Mouse (Mus musculus) CH12.LX (cell line): ENCODE measurements around the gene Atp5mpl. TPM values are rescaled to one million over a fixed set of nuclear protein-coding genes. Genes with fewer than 3 reads are reported as not detected.
A peak's percentile ranks its signal among the peaks of the same experiment; 100 is the strongest.

Source experiments
- DNase-seq: peaks from one replicate; pipeline ENCODE4 v3.0.0-alpha.2; 2013; ENCODE audit errors: extremely low read depth
- H3K27ac ChIP-seq: 2 replicates; pipeline ENCODE4 v1.5.1; 2012; ENCODE audit warnings: low read depth, mild to moderate bottlenecking, control low read depth, moderate library complexity; ENCODE audit not compliant: insufficient read depth
- H3K27me3 ChIP-seq: replicated peaks from 2 replicates; pipeline ENCODE3; 2012; ENCODE audit warnings: inconsistent platforms
- H3K36me3 ChIP-seq, 2 experiments: replicated peaks in 1 of 2; 2 replicates each; pipeline versions ENCODE3 to v1.6.1; 2012; ENCODE audit warnings: inconsistent platforms in 1 of 2, low read length in 1 of 2, mild to moderate bottlenecking in 1 of 2, mixed read lengths in 1 of 2, moderate library complexity in 1 of 2; ENCODE audit not compliant: control insufficient read depth in 1 of 2, insufficient read depth in 1 of 2
- H3K4me1 ChIP-seq, 2 experiments: 2 replicates each; pipeline ENCODE4 v1.6.1; 2012; ENCODE audit warnings: inconsistent platforms in 1 of 2, moderate library complexity in 1 of 2; ENCODE audit not compliant: insufficient read depth in 2 of 2, control insufficient read depth in 1 of 2
- H3K4me2 ChIP-seq: 2 replicates; pipeline ENCODE4 v1.6.1; 2012; ENCODE audit warnings: low read depth, mild to moderate bottlenecking, control low read depth; ENCODE audit not compliant: poor library complexity, insufficient read depth, severe bottlenecking
- H3K4me3 ChIP-seq, 3 experiments: fragments of 150-350 bp in 1 of 3; sonication (generic) in 1 of 3; replicated peaks in 1 of 3; 2 replicates each; pipeline versions ENCODE3 to v1.5.1; 2011 to 2012; ENCODE audit warnings: low read depth in 2 of 3, low read length in 2 of 3, mild to moderate bottlenecking in 2 of 3, moderate library complexity in 2 of 3, control low read depth in 1 of 3, improper control_type of control experiment in 1 of 3, inconsistent platforms in 1 of 3, mixed read lengths in 1 of 3; ENCODE audit not compliant: poor library complexity in 1 of 3
- H3K79me2 ChIP-seq: replicated peaks from 2 replicates; pipeline ENCODE4 v1.6.1; 2012; ENCODE audit warnings: mild to moderate bottlenecking, moderate library complexity; ENCODE audit not compliant: control insufficient read depth, poor library complexity, insufficient read depth, severe bottlenecking; ENCODE audit errors: extremely low read depth
- H3K9ac ChIP-seq: 2 replicates; pipeline ENCODE4 v1.6.1; 2012; ENCODE audit warnings: low read depth, mild to moderate bottlenecking, control low read depth, moderate library complexity; ENCODE audit not compliant: insufficient read depth
- H3K9me3 ChIP-seq: replicated peaks from 2 replicates; pipeline ENCODE3; 2012; ENCODE audit warnings: low read length, inconsistent platforms, mixed read lengths
- BHLHE40 ChIP-seq: IDR thresholded peaks from 2 replicates; pipeline ENCODE4 v1.6.1; 2011; ENCODE audit warnings: mild to moderate bottlenecking, low read depth, low read length, improper control_type of control experiment
- CHD1 ChIP-seq: IDR thresholded peaks from 2 replicates; pipeline ENCODE4 v1.6.1; 2012; ENCODE audit warnings: low read depth, low read length, improper control_type of control experiment, inconsistent platforms
- CHD2 ChIP-seq: IDR thresholded peaks from 2 replicates; pipeline ENCODE4 v1.6.1; 2011; ENCODE audit warnings: low read length, improper control_type of control experiment
- CTCF ChIP-seq, 2 experiments: IDR thresholded peaks in 1 of 2; conservative IDR thresholded peaks in 1 of 2; 2 replicates each; pipeline ENCODE4 v1.5.1; 2011 to 2012; ENCODE audit warnings: low read depth in 2 of 2, low read length in 2 of 2, improper control_type of control experiment in 1 of 2, inconsistent platforms in 1 of 2, mild to moderate bottlenecking in 1 of 2, moderate library complexity in 1 of 2
- E2F4 ChIP-seq: IDR thresholded peaks from 2 replicates; pipeline ENCODE4 v1.6.1; 2011; ENCODE audit warnings: low read depth, low read length, improper control_type of control experiment; ENCODE audit not compliant: insufficient replicate concordance
- ELF1 ChIP-seq: IDR thresholded peaks from 2 replicates; pipeline ENCODE4 v1.6.1; 2014; ENCODE audit warnings: low read depth, mild to moderate bottlenecking, inconsistent platforms, low read length, improper control_type of control experiment
- HCFC1 ChIP-seq: IDR thresholded peaks from 2 replicates; pipeline ENCODE4 v1.6.1; 2012; ENCODE audit warnings: low read depth, mild to moderate bottlenecking, inconsistent platforms, low read length, improper control_type of control experiment
- IRF4 ChIP-seq: IDR thresholded peaks from 2 replicates; pipeline ENCODE4 v1.6.1; 2014; ENCODE audit warnings: low read depth, mild to moderate bottlenecking, inconsistent platforms, low read length, improper control_type of control experiment
- KAT2A ChIP-seq: IDR thresholded peaks from 2 replicates; pipeline ENCODE4 v1.6.1; 2012; ENCODE audit warnings: low read length, improper control_type of control experiment, inconsistent platforms; ENCODE audit not compliant: insufficient replicate concordance
- MAX ChIP-seq: IDR thresholded peaks from 2 replicates; pipeline ENCODE4 v1.6.1; 2011; ENCODE audit warnings: low read length, improper control_type of control experiment
- MYC ChIP-seq: IDR thresholded peaks from 2 replicates; pipeline ENCODE4 v1.6.1; 2011; ENCODE audit warnings: low read depth, mild to moderate bottlenecking, improper control_type of control experiment, low read length
- NRF1 ChIP-seq: IDR thresholded peaks from 2 replicates; pipeline ENCODE4 v1.6.1; 2014; ENCODE audit warnings: low read depth, mild to moderate bottlenecking, inconsistent platforms, low read length, improper control_type of control experiment, moderate library complexity
- POLR2A ChIP-seq: IDR thresholded peaks from 2 replicates; pipeline ENCODE4 v1.6.1; 2011; ENCODE audit warnings: low read depth, mild to moderate bottlenecking, improper control_type of control experiment, low read length
- POLR2AphosphoS2 ChIP-seq: IDR thresholded peaks from 2 replicates; pipeline ENCODE4 v1.6.1; 2011; ENCODE audit warnings: low read depth, low read length, improper control_type of control experiment
- RAD21 ChIP-seq: IDR thresholded peaks from 2 replicates; pipeline ENCODE4 v1.6.1; 2011; ENCODE audit warnings: low read depth, mild to moderate bottlenecking, low read length, improper control_type of control experiment, moderate library complexity
- RCOR1 ChIP-seq: conservative IDR thresholded peaks from 2 replicates; pipeline ENCODE4 v1.6.1; 2012; ENCODE audit warnings: low read depth, mild to moderate bottlenecking, inconsistent platforms, low read length, improper control_type of control experiment
- SIN3A ChIP-seq: IDR thresholded peaks from 2 replicates; pipeline ENCODE4 v1.6.1; 2012; ENCODE audit warnings: low read length, improper control_type of control experiment, inconsistent platforms
- SMC3 ChIP-seq: IDR thresholded peaks from 2 replicates; pipeline ENCODE4 v1.6.1; 2011; ENCODE audit warnings: low read depth, low read length, improper control_type of control experiment
- USF2 ChIP-seq: conservative IDR thresholded peaks from 2 replicates; pipeline ENCODE4 v1.6.1; 2011; ENCODE audit warnings: low read depth, low read length, improper control_type of control experiment
- ZC3H11A ChIP-seq: IDR thresholded peaks from 2 replicates; pipeline ENCODE4 v1.6.1; 2012; ENCODE audit warnings: low read depth, mild to moderate bottlenecking, inconsistent platforms, low read length, improper control_type of control experiment
- dilution Hi-C: fragments of 300-500 bp; cut with MboI; formaldehyde crosslinking; loops from 2 replicates; pipeline ENCODE4 v1.14.3; 2020; ENCODE audit warnings: low sequenced_read_pairs; ENCODE audit not compliant: extremely low pct_unique_long_range_greater_than_20kb, extremely low pct_ligation_motif_present
- in situ Hi-C: fragments of 300-500 bp; cut with MboI; formaldehyde crosslinking; loops from 3 replicates; pipeline ENCODE4 v1.14.3; 2019; ENCODE audit warnings: low sequenced_read_pairs, low pct_ligation_motif_present, low pct_unique_long_range_greater_than_20kb, mixed read lengths
- polyA plus RNA-seq: library from polyadenylated mRNA; unstranded; fragments of >175 nt; gene quantifications from 2 replicates; pipeline ENCODE4 v1.2.1, GENCODE M21; 2012; ENCODE audit warnings: low read depth; ENCODE audit not compliant: insufficient read length
- total RNA-seq, 2 experiments: library from RNA; depleted of rRNA; stranded (reverse); fragments of 300-350 nt in 1 of 2; fragments of >200 nt in 1 of 2; gene quantifications; 2 replicates each; pipeline ENCODE4 v1.2.3; 2012 to 2014

Gene Atp5mpl
- total and polyA plus RNA-seq, 3 experiments, result 164 to 669 (median 224) TPM

DNA sequence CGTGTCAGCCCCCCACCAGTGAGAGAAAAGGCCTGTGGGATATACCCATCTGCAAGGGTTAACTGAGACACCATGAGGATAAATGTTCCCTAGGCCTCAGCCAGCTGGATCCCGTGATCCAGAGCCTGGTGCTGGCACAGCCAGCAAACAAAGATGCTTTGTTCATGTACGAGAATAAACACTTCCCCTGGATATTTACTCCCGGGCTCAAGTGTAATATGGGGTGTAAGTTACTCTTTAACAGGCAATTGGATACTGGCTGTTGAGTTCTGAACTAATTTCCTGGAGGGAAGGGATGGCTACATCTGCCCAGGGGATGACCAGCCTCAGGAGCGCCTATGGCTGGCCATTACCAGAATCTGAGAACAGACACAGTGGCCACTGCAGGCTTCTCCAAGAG is 15.1 kb downstream of the Atp5mpl start:
- in situ Hi-C loops, result loop anchor here (5.0 to 10.0 kb wide), 2 partner anchors 209 to 297 kb away; no protein-coding TSS in a partner anchor

DNA sequence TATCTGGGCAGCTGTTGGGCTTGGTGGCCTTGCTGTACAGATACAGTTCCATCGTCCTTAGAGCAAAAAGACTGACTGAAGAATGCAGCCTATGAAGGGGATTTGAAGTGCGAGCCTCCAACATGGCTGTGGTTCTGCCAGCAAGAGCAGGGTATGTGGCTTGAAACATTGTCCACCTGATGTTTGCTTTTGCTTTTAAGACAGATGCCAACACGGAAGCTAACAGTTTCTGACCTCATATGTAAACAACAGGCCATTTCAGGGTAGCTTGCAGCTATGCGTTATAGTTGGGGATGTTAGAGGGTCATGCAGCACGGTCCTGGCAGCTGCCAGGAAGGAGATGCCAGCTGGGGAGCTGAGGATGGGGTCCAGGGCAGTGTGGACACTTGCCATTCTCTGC is 16.3 kb downstream of the Atp5mpl start:
- in situ Hi-C loops, result loop anchor here (5.0 to 10.0 kb wide), 2 partner anchors 208 to 296 kb away; no protein-coding TSS in a partner anchor
- no peaks in the 10 kb centered on the region for H3K27me3 ChIP-seq
- H3K9me3 ChIP-seq, result no peaks in the 10 kb centered on the region
- no peak for DNase-seq
- no peak overlapping the region for H3K9ac ChIP-seq
- no peak overlapping the region for H3K4me3 ChIP-seq
- H3K36me3 ChIP-seq, result no peaks in the 10 kb centered on the region
- H3K79me2 ChIP-seq, result no peaks in the 10 kb centered on the region
- TF ChIP-seq MAX, result no peak
- no peak for TF ChIP-seq RCOR1
- no peak for TF ChIP-seq CTCF (conservative IDR thresholded peaks at IDR 0.05 in 1 of 2, IDR thresholded peaks at IDR 0.05 in 1 of 2; ENCODE audit: low read depth in 2 of 2, low read length in 2 of 2)
- TF ChIP-seq HCFC1, result no peak
- no peak for TF ChIP-seq POLR2A
- H3K4me2 ChIP-seq, result no peak overlapping the region
- H3K4me1 ChIP-seq, result peaks cover 2 to 12% of the 10 kb centered on the region in 2 experiments; a peak in 3 of 4 replicates
- no peak overlapping the region for H3K27ac ChIP-seq
- dilution Hi-C loops, result no loop called here

More for the DNA sequence above, 15.1 kb downstream of the Atp5mpl start:
- no peak for TF ChIP-seq SIN3A
- TF ChIP-seq HCFC1, result no peak
- TF ChIP-seq BHLHE40, result no peak
- no peak for TF ChIP-seq E2F4
- no peak for TF ChIP-seq RCOR1
- no peak for TF ChIP-seq POLR2AphosphoS2
- TF ChIP-seq CHD2, result no peak
- TF ChIP-seq NRF1, result no peak
- TF ChIP-seq IRF4, result no peak
- TF ChIP-seq KAT2A, result no peak
- Histone ChIP-seq H3K79me2 (no peaks in the 10 kb centered on the region), H3K36me3 (no peaks in the 10 kb centered on the region), H3K4me3 (no peak overlapping the region), H3K9me3 (no peaks in the 10 kb centered on the region), H3K27me3 (no peaks in the 10 kb centered on the region), H3K27ac (no peak overlapping the region), H3K4me2 (no peak overlapping the region), H3K4me1 (peaks cover 0 to 3% of the 10 kb centered on the region in 2 experiments; a peak in 1 of 4 replicates), H3K9ac (no peak overlapping the region)
- dilution Hi-C loops, result no loop called here
- no peak for DNase-seq

DNA sequence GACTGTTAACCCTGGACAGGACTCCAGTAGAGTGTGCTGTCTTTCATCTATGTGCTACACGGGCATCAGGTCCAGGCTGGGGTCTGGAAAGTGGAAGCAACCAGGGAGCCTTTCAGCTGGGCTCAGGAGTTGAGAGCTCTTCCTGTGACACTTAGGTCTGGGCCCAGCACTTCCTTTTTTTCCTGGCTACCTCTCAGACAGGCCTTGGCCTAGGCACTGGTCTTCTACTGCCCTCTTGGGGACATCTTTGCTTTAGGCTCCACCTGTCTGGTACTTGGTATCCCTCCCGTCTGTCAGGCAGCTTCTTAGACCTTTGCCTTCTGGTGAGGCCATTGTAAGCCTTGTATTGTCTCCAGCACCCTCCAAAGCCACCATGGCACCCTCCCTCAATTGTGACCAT is 20.1 kb downstream of the Atp5mpl start:
- H3K4me2 ChIP-seq, result no peak overlapping the region
- dilution Hi-C loops (no loop called here), in situ Hi-C loops (no loop called here)
- no peak overlapping the region for H3K27ac ChIP-seq
- H3K36me3 ChIP-seq, result no peaks in the 10 kb centered on the region
- H3K79me2 ChIP-seq, result no peaks in the 10 kb centered on the region
- no peak overlapping the region for H3K4me3 ChIP-seq
- no peak for TF ChIP-seq MYC
- TF ChIP-seq USF2, result no peak
- TF ChIP-seq RAD21, result peak; percentile 95
- peak; percentile 91 for TF ChIP-seq SMC3
- TF ChIP-seq CHD1, result no peak
- TF ChIP-seq CTCF (conservative IDR thresholded peaks at IDR 0.05 in 1 of 2, IDR thresholded peaks at IDR 0.05 in 1 of 2; ENCODE audit: low read depth in 2 of 2, low read length in 2 of 2), result peak; percentile 43 to 94; a peak in 3 of 4 replicates
- TF ChIP-seq HCFC1, result peak; percentile 38; the same call in 1 of the 2 replicates
- TF ChIP-seq ELF1, result peak; percentile 73
- TF ChIP-seq ZC3H11A, result peak; percentile 62
- H3K9ac ChIP-seq, result no peak overlapping the region
- peak; percentile 82 for DNase-seq
- H3K27me3 ChIP-seq, result no peaks in the 10 kb centered on the region
- H3K9me3 ChIP-seq, result no peaks in the 10 kb centered on the region
- peaks cover 2 to 22% of the 10 kb centered on the region in 2 experiments; a peak in 3 of 4 replicates for H3K4me1 ChIP-seq
